Mouse (Mus musculus): ENCODE measurements around the gene Ccdc90b. TPM values are rescaled to one million over a fixed set of nuclear protein-coding genes. Genes with fewer than 3 reads are reported as not detected.

The Ccdc90b gene
- 19.5 and 25.7 TPM in 2 replicates for total RNA-seq (2014; fragmentation: Nextera tagmentation)
- total RNA-seq (2017), result 38.9 and 41.7 TPM in 2 replicates

- ATAC-seq (replicated peaks; ENCODE audit: poor library complexity, severe bottlenecking), result peak; percentile 90
Observed at GRCm38 (mm10) chr7:92560986-92561876, at the start of gene Ccdc90b. Ccdc90b (plus strand) TSS chr7:92561149.

- no peak for ATAC-seq (replicated peaks; ENCODE audit: poor library complexity, severe bottlenecking)
Observed at GRCm38 (mm10) chr7:92520397-92520796, 40.6 kb upstream of the Ccdc90b start.

GRCm38 (mm10) chr7:92520820-92521219 lies 40.1 kb upstream of the Ccdc90b start:
- ATAC-seq (replicated peaks; ENCODE audit: poor library complexity, severe bottlenecking), result peak; percentile 91

GRCm38 (mm10) chr7:92529245-92529644 lies 31.7 kb upstream of the Ccdc90b start:
- no peak for ATAC-seq (replicated peaks; ENCODE audit: poor library complexity, severe bottlenecking)

GRCm38 (mm10) chr7:92532351-92533036 lies 28.5 kb upstream of the Ccdc90b start:
- ATAC-seq (replicated peaks; ENCODE audit: poor library complexity, severe bottlenecking), result no peak

DNA sequence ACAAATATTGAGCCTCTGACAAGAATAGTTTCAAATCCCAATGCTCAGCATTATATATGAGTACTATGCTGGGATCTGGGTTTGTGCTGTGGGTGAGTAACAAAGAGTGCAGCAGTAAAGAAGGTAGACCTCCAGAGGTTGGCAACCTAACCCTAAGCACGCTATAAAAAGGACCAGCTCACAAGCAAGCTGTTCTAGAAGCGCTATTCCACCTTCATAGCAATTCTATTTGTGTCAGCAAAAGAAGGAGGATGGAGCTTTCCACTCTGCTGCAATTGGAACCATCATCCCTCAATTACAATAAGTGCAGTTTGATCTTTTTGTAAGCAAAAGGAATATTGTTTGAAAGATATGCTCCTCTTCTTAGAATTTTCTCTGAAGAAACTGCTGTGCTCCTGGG lies 14.2 kb upstream of the Ccdc90b start:
- no peak for ATAC-seq (replicated peaks; ENCODE audit: poor library complexity, severe bottlenecking)

GRCm38 (mm10) chr7:92550248-92550989 lies 10.5 kb upstream of the Ccdc90b start:
- ATAC-seq (replicated peaks; ENCODE audit: poor library complexity, severe bottlenecking), result no peak

DNA sequence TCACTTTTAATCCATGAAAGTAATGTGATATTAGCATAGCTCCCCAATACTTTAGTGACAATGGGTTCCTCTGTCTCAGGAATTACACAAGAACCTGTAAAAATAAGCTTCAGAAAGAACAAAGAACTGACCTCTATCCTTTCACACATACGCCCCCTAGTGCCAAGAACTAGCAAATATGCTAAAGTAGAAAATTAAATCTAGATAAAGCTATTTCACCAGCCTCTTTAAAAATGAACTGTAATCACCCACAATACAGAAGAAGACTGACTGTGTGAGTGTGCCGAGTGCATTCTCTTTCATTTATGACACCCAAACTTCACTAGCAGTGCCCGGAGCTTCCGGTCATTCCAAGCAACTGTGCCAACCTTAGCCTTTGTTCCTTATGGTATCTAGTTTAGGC lies 10.0 kb upstream of the Ccdc90b start:
- ATAC-seq (replicated peaks; ENCODE audit: poor library complexity, severe bottlenecking), result peak; percentile 95

GRCm38 (mm10) chr7:92558744-92559143 lies 2.2 kb upstream of the Ccdc90b start:
- ATAC-seq (replicated peaks; ENCODE audit: poor library complexity, severe bottlenecking), result no peak

- ATAC-seq (replicated peaks; ENCODE audit: poor library complexity, severe bottlenecking), result no peak
Observed at GRCm38 (mm10) chr7:92566775-92567174, 5.8 kb downstream of the Ccdc90b start.

DNA sequence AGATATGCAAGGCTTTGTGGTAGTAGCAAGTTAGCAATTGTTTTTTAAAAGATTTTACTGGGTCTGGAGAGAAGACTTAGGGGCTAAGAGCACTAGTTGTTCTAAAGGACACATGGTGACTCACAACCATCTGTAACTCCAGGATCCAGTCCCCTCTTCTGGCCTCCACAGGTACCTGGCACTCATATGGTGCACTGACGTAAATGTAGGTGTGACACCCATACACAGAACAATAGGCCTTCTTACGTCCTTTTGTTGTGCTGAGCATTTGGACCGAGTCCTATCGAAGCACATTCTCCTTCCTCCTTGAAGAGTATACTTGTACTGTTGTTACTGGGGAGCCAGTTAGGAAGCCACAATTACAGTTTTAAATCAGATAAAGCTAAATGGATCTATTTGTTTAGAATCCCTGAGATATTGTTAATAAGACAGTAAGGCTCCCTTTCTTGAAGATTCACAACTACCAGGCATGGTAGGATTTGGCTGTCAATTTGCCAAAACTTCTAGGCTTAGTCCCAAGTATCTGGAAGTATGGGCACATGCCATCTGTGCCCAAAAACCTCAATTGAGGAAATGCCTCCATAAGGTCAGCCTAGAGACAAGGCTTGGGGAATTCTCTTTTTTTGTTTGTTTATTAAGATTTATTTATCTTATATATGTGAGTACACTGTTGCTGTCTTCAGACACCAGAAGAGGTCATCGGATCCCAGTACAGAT lies 19.7 kb downstream of the Ccdc90b start:
- ATAC-seq (replicated peaks; ENCODE audit: poor library complexity, severe bottlenecking), result no peak

GRCm38 (mm10) chr7:92583567-92583966 lies 22.6 kb downstream of the Ccdc90b start:
- no peak for ATAC-seq (replicated peaks; ENCODE audit: poor library complexity, severe bottlenecking)

- ATAC-seq (replicated peaks; ENCODE audit: poor library complexity, severe bottlenecking), result no peak
Observed at GRCm38 (mm10) chr7:92589986-92590385, 29.0 kb downstream of the Ccdc90b start.

- ATAC-seq (replicated peaks; ENCODE audit: poor library complexity, severe bottlenecking), result no peak
Observed at GRCm38 (mm10) chr7:92590842-92591241, 29.9 kb downstream of the Ccdc90b start.

GRCm38 (mm10) chr7:92604961-92605360 lies 44.0 kb downstream of the Ccdc90b start:
- ATAC-seq (replicated peaks; ENCODE audit: poor library complexity, severe bottlenecking), result no peak

- no peak for ATAC-seq (replicated peaks; ENCODE audit: poor library complexity, severe bottlenecking)
Observed at GRCm38 (mm10) chr7:92610830-92611229, 49.9 kb downstream of the Ccdc90b start.

GRCm38 (mm10) chr7:92624488-92624887 lies 63.5 kb downstream of the Ccdc90b start:
- ATAC-seq (replicated peaks; ENCODE audit: poor library complexity, severe bottlenecking), result no peak; the same call in 1 of the 2 replicates

DNA sequence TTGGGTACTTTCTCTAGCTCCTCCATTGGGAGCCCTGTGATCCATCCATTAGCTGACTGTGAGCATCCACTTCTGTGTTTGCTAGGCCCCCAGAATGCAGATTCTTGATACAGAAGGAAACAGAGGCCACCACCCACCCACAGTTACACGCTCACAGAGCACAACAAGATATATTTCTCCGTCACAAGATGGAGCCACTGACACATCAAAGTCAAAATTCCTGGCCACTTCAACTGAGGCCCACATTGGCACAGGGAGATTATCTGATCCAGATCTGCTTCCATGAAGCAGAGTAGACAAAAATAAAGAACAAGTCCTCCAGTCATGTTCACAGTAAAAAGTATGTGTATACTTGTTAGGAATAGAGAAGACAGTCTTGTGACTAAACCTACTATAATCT lies 69.2 kb downstream of the Ccdc90b start:
- 0 out of 2 replicates have a peak, but pooled peaks have one; percentile 40 for ATAC-seq (replicated peaks; ENCODE audit: poor library complexity, severe bottlenecking)

Measured in granulocyte monocyte progenitor cell, adult 5-6 weeks (primary cell).